Mouse (Mus musculus): ENCODE measurements around the gene Gpt2. TPM values are rescaled to one million over a fixed set of nuclear protein-coding genes. Genes with fewer than 3 reads are reported as not detected.

The Gpt2 gene
- total RNA-seq, 2 experiments from 2014 or later, result 53.9 to 63.7 TPM

GRCm38 (mm10) chr8:85520586-85520985 lies 28.2 kb downstream of the Gpt2 start:
- no peak for DNase-seq (ENCODE audit: low spot score in 2 of 2)

- no peak for DNase-seq (ENCODE audit: low spot score in 2 of 2)
Measured at GRCm38 (mm10) chr8:85521332-85521731, 29.0 kb downstream of the Gpt2 start.

GRCm38 (mm10) chr8:85524086-85524485 lies 31.7 kb downstream of the Gpt2 start:
- DNase-seq (ENCODE audit: low spot score in 2 of 2), result no peak

- DNase-seq (ENCODE audit: low spot score in 2 of 2), result no peak
Measured at GRCm38 (mm10) chr8:85526105-85526504, 33.7 kb downstream of the Gpt2 start.

GRCm38 (mm10) chr8:85528959-85529358 lies 36.6 kb downstream of the Gpt2 start:
- no peak for DNase-seq (ENCODE audit: low spot score in 2 of 2)

GRCm38 (mm10) chr8:85530717-85531116 lies 38.3 kb downstream of the Gpt2 start:
- DNase-seq (ENCODE audit: low spot score in 2 of 2), result no peak

GRCm38 (mm10) chr8:85531471-85531870 lies 39.1 kb downstream of the Gpt2 start:
- no peak for DNase-seq (ENCODE audit: low spot score in 2 of 2)

GRCm38 (mm10) chr8:85532843-85533242 lies 40.5 kb downstream of the Gpt2 start:
- no peak for DNase-seq (ENCODE audit: low spot score in 2 of 2)

GRCm38 (mm10) chr8:85533434-85533833 lies 41.1 kb downstream of the Gpt2 start:
- no peak for DNase-seq (ENCODE audit: low spot score in 2 of 2)

GRCm38 (mm10) chr8:85534163-85534562 lies 41.8 kb downstream of the Gpt2 start:
- no peak for DNase-seq (ENCODE audit: low spot score in 2 of 2)

GRCm38 (mm10) chr8:85536332-85536731 lies 44.0 kb downstream of the Gpt2 start:
- DNase-seq (ENCODE audit: low spot score in 2 of 2), result no peak

- no peak for DNase-seq (ENCODE audit: low spot score in 2 of 2)
Measured at GRCm38 (mm10) chr8:85551934-85552333, 59.6 kb downstream of the Gpt2 start.

- no peak for DNase-seq (ENCODE audit: low spot score in 2 of 2)
Measured at GRCm38 (mm10) chr8:85554391-85555180, 62.2 kb downstream of the Gpt2 start.

GRCm38 (mm10) chr8:85555181-85556145 lies 63.1 kb downstream of the Gpt2 start, which contains the start of gene Dnaja2:
Gene Dnaja2, minus strand, starts transcription at chr8:85555344.
- peak; percentile 77 to 94 for DNase-seq (ENCODE audit: low spot score in 2 of 2)

GRCm38 (mm10) chr8:85556986-85557600 lies 64.7 kb downstream of the Gpt2 start:
- DNase-seq (ENCODE audit: low spot score in 2 of 2), result no peak

- DNase-seq (ENCODE audit: low spot score in 2 of 2), result no peak
Measured at GRCm38 (mm10) chr8:85557601-85557986, 65.2 kb downstream of the Gpt2 start.

- DNase-seq (ENCODE audit: low spot score in 2 of 2), result no peak
Measured at GRCm38 (mm10) chr8:85559201-85559600, 66.8 kb downstream of the Gpt2 start.

GRCm38 (mm10) chr8:85559966-85560365 lies 67.6 kb downstream of the Gpt2 start:
- no peak for DNase-seq (ENCODE audit: low spot score in 2 of 2)

GRCm38 (mm10) chr8:85563336-85563735 lies 71.0 kb downstream of the Gpt2 start:
- no peak for DNase-seq (ENCODE audit: low spot score in 2 of 2)

GRCm38 (mm10) chr8:85565186-85565585 lies 72.8 kb downstream of the Gpt2 start:
- no peak for DNase-seq (ENCODE audit: low spot score in 2 of 2)

- DNase-seq (ENCODE audit: low spot score in 2 of 2), result no peak
Measured at GRCm38 (mm10) chr8:85567801-85568200, 75.4 kb downstream of the Gpt2 start.

Measured in adrenal gland, postnatal 4 days (tissue).